Mouse (Mus musculus): ENCODE results near the gene Mill2.
A peak's percentile ranks its signal among the peaks of the same experiment; 100 is the strongest.
"Not testable (repeated sequence)": the region's sequence is repeated elsewhere in the genome, so short reads cannot be mapped to it uniquely, and the experiment has no call there.

Mill2 gene

GRCm38 (mm10) chr7:18839865-18840264 lies at the start of gene Mill2:
Gene Mill2 (plus strand): TSS chr7:18839966.
- peak; percentile 27 for DNase-seq (ENCODE audit: low read depth, low spot score)

- DNase-seq (ENCODE audit: low read depth, low spot score) = not testable (repeated sequence)
Observed at GRCm38 (mm10) chr7:18790671-18791070, 49.1 kb upstream of the Mill2 start.

- no peak for DNase-seq (ENCODE audit: low read depth, low spot score)
Observed at GRCm38 (mm10) chr7:18798420-18798819, 41.3 kb upstream of the Mill2 start, which contains the start of gene Psg19. Gene Psg19 (minus strand): TSS chr7:18798520.

GRCm38 (mm10) chr7:18799129-18799528 lies 40.6 kb upstream of the Mill2 start:
- peak; percentile 20 for DNase-seq (ENCODE audit: low read depth, low spot score)

GRCm38 (mm10) chr7:18803526-18803925 lies 36.2 kb upstream of the Mill2 start:
- DNase-seq (ENCODE audit: low read depth, low spot score) = no peak

GRCm38 (mm10) chr7:18818301-18818700 lies 21.5 kb upstream of the Mill2 start:
- no peak for DNase-seq (ENCODE audit: low read depth, low spot score)

- DNase-seq (ENCODE audit: low read depth, low spot score) = no peak
Observed at GRCm38 (mm10) chr7:18821507-18821906, 18.3 kb upstream of the Mill2 start, which contains the start of gene Psg17. Gene Psg17 (minus strand): TSS chr7:18821607.

- DNase-seq (ENCODE audit: low read depth, low spot score) = peak; percentile 26
Observed at GRCm38 (mm10) chr7:18827792-18828546, 11.8 kb upstream of the Mill2 start.

GRCm38 (mm10) chr7:18828592-18828991 lies 11.2 kb upstream of the Mill2 start:
- peak; percentile 71 for DNase-seq (ENCODE audit: low read depth, low spot score)

GRCm38 (mm10) chr7:18829545-18829944 lies 10.2 kb upstream of the Mill2 start:
- DNase-seq (ENCODE audit: low read depth, low spot score) = no peak

- peak; percentile 9 for DNase-seq (ENCODE audit: low read depth, low spot score)
Observed at GRCm38 (mm10) chr7:18832298-18832697, 7.5 kb upstream of the Mill2 start.

GRCm38 (mm10) chr7:18840386-18841173 lies 814 bp downstream of the Mill2 start:
- peak; percentile 81 for DNase-seq (ENCODE audit: low read depth, low spot score)

- no peak for DNase-seq (ENCODE audit: low read depth, low spot score)
Observed at GRCm38 (mm10) chr7:18841174-18841567, 1.4 kb downstream of the Mill2 start.

- DNase-seq (ENCODE audit: low read depth, low spot score) = no peak
Observed at GRCm38 (mm10) chr7:18844811-18845210, 5.0 kb downstream of the Mill2 start.

- no peak for DNase-seq (ENCODE audit: low read depth, low spot score)
Observed at GRCm38 (mm10) chr7:18848395-18848794, 8.6 kb downstream of the Mill2 start.

GRCm38 (mm10) chr7:18858310-18858916 lies 18.6 kb downstream of the Mill2 start:
- DNase-seq (ENCODE audit: low read depth, low spot score) = no peak

- no peak for DNase-seq (ENCODE audit: low read depth, low spot score)
Observed at GRCm38 (mm10) chr7:18862801-18863200, 23.0 kb downstream of the Mill2 start.

GRCm38 (mm10) chr7:18868491-18868890 lies 28.7 kb downstream of the Mill2 start:
- DNase-seq (ENCODE audit: low read depth, low spot score) = no peak

- DNase-seq (ENCODE audit: low read depth, low spot score) = not testable (repeated sequence)
Observed at GRCm38 (mm10) chr7:18871031-18871430, 31.3 kb downstream of the Mill2 start, which contains the start of gene Pglyrp1. Gene Pglyrp1 (plus strand): TSS chr7:18871331.

GRCm38 (mm10) chr7:18872014-18872802 lies 32.4 kb downstream of the Mill2 start:
- no peak for DNase-seq (ENCODE audit: low read depth, low spot score)

GRCm38 (mm10) chr7:18872816-18873215 lies 33.0 kb downstream of the Mill2 start:
- no peak for DNase-seq (ENCODE audit: low read depth, low spot score)
